Mouse (Mus musculus): ENCODE measurements at regions not wholly inside any gene's neighbourhood (a gene's known extent, or its start where the extent isn't known, plus 50 kb on each side); places are given as distances from the start of the nearest gene placed in this dataset.

GRCm38 (mm10) chr9:50024820-50025219 is 226.1 kb upstream of the Ncam1 start:
- no peak for DNase-seq (ENCODE audit: low spot score in 2 of 2)

GRCm38 (mm10) chr9:50013602-50014001 is 214.9 kb upstream of the Ncam1 start:
- DNase-seq (ENCODE audit: low spot score in 2 of 2), result no peak

GRCm38 (mm10) chr9:50005757-50006576 is 207.2 kb upstream of the Ncam1 start:
- DNase-seq (ENCODE audit: low spot score in 2 of 2), result no peak

- DNase-seq (ENCODE audit: low spot score in 2 of 2), result no peak
These were observed 204.0 kb upstream of the Ncam1 start for GRCm38 (mm10) chr9:50002695-50003094.

- DNase-seq (ENCODE audit: low spot score in 2 of 2), result peak in 1 of 2 experiments; percentile 12
These were observed 202.0 kb upstream of the Ncam1 start for GRCm38 (mm10) chr9:50000497-50001404.

GRCm38 (mm10) chr9:49999970-50000369 is 201.2 kb upstream of the Ncam1 start:
- no peak for DNase-seq (ENCODE audit: low spot score in 2 of 2)

- no peak for DNase-seq (ENCODE audit: low spot score in 2 of 2)
These were observed 199.4 kb upstream of the Ncam1 start for GRCm38 (mm10) chr9:49998101-49998500.

GRCm38 (mm10) chr9:49989464-49990271 is 190.9 kb upstream of the Ncam1 start:
- peak; percentile 91 to 92 for DNase-seq (ENCODE audit: low spot score in 2 of 2)

- DNase-seq (ENCODE audit: low spot score in 2 of 2), result no peak
These were observed 189.3 kb upstream of the Ncam1 start for GRCm38 (mm10) chr9:49988064-49988463.

GRCm38 (mm10) chr9:49987481-49987880 is 188.8 kb upstream of the Ncam1 start:
- DNase-seq (ENCODE audit: low spot score in 2 of 2), result no peak

- peak; percentile 86 to 88 for DNase-seq (ENCODE audit: low spot score in 2 of 2)
These were observed 181.9 kb upstream of the Ncam1 start for GRCm38 (mm10) chr9:49980344-49981207.

GRCm38 (mm10) chr9:49975938-49976671 is 177.4 kb upstream of the Ncam1 start:
- peak; percentile 74 to 76 for DNase-seq (ENCODE audit: low spot score in 2 of 2)

GRCm38 (mm10) chr9:49973974-49974495 is 175.3 kb upstream of the Ncam1 start:
- no peak for DNase-seq (ENCODE audit: low spot score in 2 of 2)

- no peak for DNase-seq (ENCODE audit: low spot score in 2 of 2)
These were observed 170.7 kb upstream of the Ncam1 start for GRCm38 (mm10) chr9:49969429-49969828.

- DNase-seq (ENCODE audit: low spot score in 2 of 2), result no peak
These were observed 165.9 kb upstream of the Ncam1 start for GRCm38 (mm10) chr9:49964666-49965065.

- no peak for DNase-seq (ENCODE audit: low spot score in 2 of 2)
These were observed 163.9 kb upstream of the Ncam1 start for GRCm38 (mm10) chr9:49962561-49963071.

GRCm38 (mm10) chr9:49961965-49962364 is 163.2 kb upstream of the Ncam1 start:
- DNase-seq (ENCODE audit: low spot score in 2 of 2), result no peak

GRCm38 (mm10) chr9:49961329-49961728 is 162.6 kb upstream of the Ncam1 start:
- no peak for DNase-seq (ENCODE audit: low spot score in 2 of 2)

- DNase-seq (ENCODE audit: low spot score in 2 of 2), result no peak
These were observed 161.3 kb upstream of the Ncam1 start for GRCm38 (mm10) chr9:49959987-49960386.
